Mouse (Mus musculus) adipocyte (in vitro differentiated cells): ENCODE measurements around the gene Tanc1.

Experiments
- DNase-seq: peaks from one replicate; pipeline ENCODE4 v3.0.0-alpha.2; 2016; ENCODE audit warnings: low spot score

Gene Tanc1

GRCm38 (mm10) chr2:59793337-59793736 is 181.5 kb downstream of the Tanc1 start:
- no peak for DNase-seq

DNA sequence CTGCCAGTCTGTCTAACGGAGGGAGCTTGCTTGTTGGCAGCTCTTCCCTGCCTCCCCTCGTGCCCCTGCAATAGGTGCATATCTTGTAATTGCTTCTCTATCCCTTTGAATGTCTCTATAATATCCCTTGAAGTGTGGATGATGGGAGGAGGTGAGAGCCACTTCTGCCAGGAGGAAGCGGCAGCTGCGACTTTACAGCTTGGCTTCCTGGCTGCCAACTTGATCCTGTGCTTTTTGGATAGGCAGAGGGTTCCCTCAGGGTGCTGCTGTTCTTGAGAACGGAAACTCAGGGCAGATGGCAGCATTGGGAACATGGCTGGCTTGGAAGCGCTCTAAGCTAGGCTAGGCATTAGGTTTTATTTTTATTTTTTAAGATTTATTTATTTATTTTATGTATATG is 183.0 kb downstream of the Tanc1 start:
- no peak for DNase-seq

DNA sequence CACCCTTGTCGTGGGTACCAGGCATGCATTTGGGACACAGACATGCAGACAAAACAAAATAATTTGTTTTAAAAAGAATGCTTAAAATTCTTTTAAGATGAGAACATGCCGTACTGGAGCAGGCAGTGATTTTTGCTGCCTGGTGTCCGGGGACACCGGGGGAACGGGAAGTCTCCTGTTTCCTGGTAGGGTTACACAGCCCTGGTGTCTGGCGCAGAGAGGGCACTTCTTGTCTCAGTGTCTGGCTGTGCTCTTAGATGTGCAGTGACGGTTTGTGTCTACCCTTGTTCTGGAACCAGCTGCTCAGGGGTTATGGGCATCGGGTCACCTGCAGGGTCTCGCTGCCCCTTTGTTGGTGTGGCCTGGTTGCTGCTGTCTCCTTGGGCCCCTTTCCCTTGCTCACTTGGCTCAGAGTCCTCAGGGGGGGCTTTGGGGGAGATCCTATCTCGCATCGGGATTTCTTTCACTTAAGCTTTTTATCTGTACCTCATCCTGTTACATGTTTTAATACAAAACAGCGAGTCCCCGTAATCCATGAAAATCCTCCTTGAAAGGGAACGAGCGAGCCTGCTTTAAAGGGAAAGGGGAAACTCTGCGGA is 187.2 kb downstream of the Tanc1 start:
- DNase-seq, result no peak

GRCm38 (mm10) chr2:59799572-59799971 is 187.7 kb downstream of the Tanc1 start:
- no peak for DNase-seq

GRCm38 (mm10) chr2:59800481-59801266 is 188.8 kb downstream of the Tanc1 start:
- no peak for DNase-seq

- DNase-seq, result no peak
Measured at GRCm38 (mm10) chr2:59802722-59803387, 191.0 kb downstream of the Tanc1 start.

DNA sequence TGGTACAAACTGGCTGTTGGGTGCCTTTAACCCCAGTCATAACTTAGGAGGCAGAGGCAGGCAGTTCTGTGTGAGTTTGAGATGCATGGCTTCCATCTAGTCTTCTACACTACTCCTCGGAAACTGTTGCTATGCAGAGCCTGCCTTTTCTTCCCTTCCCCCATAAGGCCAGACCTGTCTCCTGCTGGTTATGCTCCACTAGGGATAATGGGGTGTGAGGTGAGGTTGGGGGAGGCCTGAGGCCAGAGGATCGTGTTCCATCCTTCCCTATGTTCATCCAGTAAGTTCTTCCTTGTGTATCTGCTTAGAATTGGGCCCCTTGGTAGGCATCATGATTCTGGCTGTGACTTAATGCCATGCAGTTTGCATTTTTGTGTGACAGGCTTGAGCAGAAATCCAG is 193.8 kb downstream of the Tanc1 start:
- no peak for DNase-seq

- no peak for DNase-seq
Measured at GRCm38 (mm10) chr2:59806038-59806437, 194.2 kb downstream of the Tanc1 start.

DNA sequence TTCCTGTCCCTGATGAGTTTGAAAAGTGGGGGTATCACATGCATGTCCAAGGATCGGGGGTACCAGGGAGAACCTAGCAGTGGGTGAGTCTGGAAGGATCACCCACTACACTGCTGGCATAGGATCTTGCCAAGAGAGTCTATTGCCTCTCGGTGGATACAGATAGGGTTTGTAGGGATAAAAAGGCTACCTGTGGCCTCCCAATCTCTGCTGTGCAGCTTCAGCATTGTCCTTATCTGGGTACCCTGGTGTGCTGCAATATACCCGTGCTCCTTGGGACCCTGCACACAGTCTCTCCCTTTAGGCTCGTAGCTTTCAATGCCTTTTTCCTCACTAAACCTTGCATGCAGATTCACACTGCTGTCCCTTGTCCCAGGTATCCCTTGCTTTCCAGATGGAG is 196.8 kb downstream of the Tanc1 start:
- no peak for DNase-seq

GRCm38 (mm10) chr2:59810039-59810438 is 198.2 kb downstream of the Tanc1 start:
- peak; percentile 45 for DNase-seq

- no peak for DNase-seq
Measured at GRCm38 (mm10) chr2:59811247-59811646, 199.4 kb downstream of the Tanc1 start.

DNA sequence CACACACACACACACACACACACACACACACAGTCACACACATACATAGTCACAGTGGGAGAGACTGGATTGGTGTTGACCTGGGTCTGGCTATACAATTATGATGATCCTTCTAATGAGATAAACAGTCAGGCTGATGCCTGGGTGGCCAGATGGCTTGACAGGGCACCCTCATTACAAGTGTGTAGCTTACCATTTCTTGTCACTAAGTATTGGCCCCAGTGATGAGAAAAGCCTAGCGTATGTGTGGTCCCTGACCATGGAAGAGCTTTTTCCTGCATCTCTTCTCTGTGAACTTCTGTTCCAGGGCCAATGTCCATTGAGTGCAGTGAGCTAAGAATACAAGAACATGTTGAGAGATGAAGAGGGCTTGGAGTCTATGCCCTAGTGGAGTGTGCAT is 200.8 kb downstream of the Tanc1 start:
- no peak for DNase-seq

- DNase-seq, result no peak
Measured at GRCm38 (mm10) chr2:59813457-59813856, 201.6 kb downstream of the Tanc1 start.

- DNase-seq, result no peak
Measured at GRCm38 (mm10) chr2:59814997-59815396, 203.2 kb downstream of the Tanc1 start.

GRCm38 (mm10) chr2:59818663-59819062 is 206.8 kb downstream of the Tanc1 start:
- no peak for DNase-seq

- DNase-seq, result no peak
Measured at GRCm38 (mm10) chr2:59819415-59819814, 207.6 kb downstream of the Tanc1 start.

GRCm38 (mm10) chr2:59820088-59820487 is 208.2 kb downstream of the Tanc1 start:
- no peak for DNase-seq

- DNase-seq, result no peak
Measured at GRCm38 (mm10) chr2:59821044-59821443, 209.2 kb downstream of the Tanc1 start.

DNA sequence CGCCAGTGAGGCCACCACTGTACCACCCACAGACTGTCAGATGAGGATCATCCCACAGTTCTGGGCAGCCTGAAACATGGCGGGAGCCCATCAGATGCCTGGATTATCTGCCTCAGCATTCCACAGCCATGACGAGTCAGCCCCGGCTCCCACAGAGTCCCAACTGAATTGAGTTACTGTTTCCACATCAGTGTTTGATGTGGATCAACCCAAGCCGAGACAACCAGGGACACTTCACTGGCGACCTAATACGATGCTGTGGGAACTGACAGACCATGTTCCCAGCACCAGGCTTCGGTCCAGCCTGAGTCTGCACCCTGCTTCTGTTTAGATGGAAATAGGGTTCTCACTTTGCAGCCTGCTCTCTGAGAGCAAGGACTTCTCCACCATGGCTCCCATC is 212.4 kb downstream of the Tanc1 start:
- peak; percentile 44 for DNase-seq

DNA sequence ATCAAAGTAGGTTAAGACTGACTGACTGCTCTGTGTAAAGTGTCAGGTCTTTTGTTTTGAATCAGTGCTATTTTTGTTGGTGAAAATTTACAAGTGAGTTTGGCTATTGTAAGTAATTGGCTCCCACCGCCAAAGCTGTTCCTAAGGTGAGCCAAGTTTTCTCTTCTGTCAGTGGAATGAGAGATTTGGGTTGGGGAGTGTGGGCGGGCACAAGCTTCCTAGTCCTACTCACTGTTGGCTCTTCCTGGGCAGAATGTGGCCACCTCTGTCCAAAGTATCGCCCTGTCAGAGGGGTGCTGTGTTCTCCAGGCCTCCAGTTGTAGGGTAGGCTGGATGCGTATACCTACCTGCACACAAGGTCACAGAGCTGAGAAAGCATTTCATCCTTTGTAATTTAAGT is 213.5 kb downstream of the Tanc1 start:
- no peak for DNase-seq

DNA sequence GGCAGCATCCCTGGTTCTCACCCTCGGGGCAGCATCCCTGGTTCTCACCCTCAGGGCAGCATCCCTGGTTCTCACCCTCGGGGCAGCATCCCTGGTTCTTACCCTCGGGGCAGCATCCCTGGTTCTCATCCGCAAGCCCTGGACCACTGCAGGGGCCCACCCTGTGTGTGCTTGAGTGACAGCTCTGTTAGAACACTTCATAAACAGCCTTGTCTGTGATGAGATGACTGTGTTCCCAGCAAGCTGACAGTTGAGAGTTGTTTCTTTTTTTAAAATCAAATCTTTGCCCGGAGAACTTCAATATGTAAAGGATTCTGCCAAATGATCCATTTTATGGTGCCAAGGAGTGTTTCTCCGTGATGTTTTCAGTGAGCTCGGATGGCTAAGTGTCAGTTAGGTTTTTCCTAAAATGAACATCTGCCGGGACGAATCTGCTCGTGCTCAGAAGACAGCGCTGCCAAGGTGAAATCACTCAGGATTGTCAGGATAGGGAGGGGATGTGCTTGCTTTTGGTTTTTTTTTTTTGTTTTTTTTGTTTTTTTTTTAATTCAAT is 216.3 kb downstream of the Tanc1 start:
- DNase-seq, result no peak

- no peak for DNase-seq
Measured at GRCm38 (mm10) chr2:59828777-59829508, 217.1 kb downstream of the Tanc1 start.
